Mouse (Mus musculus) heart, adult 8-10 months (tissue): ENCODE measurements around the gene Popdc2. TPM values are rescaled to one million over a fixed set of nuclear protein-coding genes. Genes with fewer than 3 reads are reported as not detected.
A peak's percentile ranks its signal among the peaks of the same experiment; 100 is the strongest.
"Not testable (repeated sequence)": the region's sequence is repeated elsewhere in the genome, so short reads cannot be mapped to it uniquely, and the experiment has no call there.

Experiments used
- DNase-seq: peaks from one replicate; pipeline ENCODE4 v3.0.0; 2022; ENCODE audit warnings: low spot score
- total RNA-seq, 4 experiments: library from RNA; stranded (reverse); gene quantifications; 2 replicates each; pipeline ENCODE4 v1.2.4; 2022

Popdc2 gene
- total RNA-seq, result 100 to 1,000 TPM; 451 to 631 (median 553) TPM

DNA sequence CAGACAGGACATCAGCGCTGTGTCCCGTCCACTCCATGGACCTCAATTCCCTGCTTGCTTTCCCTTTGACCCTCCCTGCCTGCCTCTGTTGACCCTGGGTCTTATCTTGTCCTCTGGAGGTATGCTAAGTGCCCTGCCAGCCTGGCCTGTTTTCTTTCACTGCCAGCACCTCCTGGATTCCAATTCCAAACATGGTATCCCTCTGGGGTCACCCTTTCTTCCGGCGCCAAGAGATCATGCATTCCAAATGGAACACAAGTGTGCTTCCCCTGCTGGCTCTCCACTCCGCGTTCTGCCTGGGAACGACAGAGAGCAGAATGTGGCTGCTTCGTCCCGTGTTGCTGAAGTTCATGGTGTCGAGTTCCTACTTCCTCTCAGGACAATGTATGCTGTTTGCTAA, at the start of gene Popdc2:
TSS of gene Popdc2 (plus strand) at position 277 of the 400 bp plus-strand sequence.
- peak; percentile 83 for DNase-seq

DNA sequence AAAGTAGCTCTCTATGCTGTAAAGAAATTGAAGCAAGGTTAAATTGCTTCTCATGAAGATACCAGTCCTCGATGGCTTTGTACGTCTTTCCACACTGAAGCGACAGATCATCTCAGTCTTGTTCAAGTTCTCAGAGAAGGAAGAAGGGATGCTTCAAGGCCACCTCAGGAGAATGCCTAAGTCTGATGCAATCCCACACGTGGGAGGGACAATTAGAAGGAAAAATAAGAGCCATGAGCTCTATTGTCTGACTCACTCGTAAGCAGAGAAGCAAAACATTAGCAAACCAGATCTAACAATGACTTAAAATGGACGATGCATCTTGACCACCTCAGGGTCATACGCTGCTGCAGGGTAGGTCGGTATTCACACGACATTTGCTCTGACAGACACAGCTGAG, 43.5 kb upstream of the Popdc2 start:
- no peak for DNase-seq

DNA sequence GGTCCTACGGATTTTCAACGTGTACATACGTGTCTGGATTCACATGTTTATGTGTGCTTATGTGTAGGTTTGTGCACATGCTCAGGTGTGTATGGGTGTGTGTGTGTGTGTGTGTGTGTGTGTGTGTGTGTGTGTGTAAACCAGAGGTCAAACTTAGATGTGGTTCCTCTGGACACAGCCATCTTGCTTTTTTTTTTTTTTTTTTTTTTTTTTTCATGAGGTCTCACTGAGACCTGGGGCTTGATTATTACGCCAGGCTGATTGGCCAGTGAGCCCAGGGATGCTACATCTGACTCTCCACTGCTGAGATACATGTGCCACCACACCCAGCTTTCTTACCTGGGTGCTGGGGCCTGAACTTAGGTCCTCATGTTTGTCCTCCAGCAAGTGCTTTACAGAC, 42.9 kb upstream of the Popdc2 start:
- DNase-seq, result no peak

DNA sequence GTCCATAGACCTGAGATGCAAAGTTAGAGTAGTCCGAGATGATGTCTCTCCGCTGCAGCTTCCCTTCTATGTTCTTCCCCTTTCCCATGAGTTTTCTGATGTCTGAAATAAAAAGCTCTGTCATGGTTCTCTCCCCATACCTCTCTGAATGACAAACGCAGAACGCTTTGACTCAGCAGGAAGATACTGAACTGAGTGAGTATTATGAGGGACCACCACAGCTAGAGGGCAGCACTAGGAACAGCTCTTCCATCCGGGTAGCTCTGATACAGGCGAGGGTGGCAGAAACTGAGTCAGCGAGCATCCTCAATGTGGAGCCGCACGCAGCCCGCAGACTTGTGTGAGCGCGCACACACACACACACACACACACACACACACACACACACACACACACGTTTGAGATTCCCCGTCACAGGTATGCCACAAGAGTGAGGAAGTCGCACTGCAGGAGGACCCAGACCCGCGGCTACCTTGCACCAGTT, 40.5 kb upstream of the Popdc2 start:
- DNase-seq, result no peak

DNA sequence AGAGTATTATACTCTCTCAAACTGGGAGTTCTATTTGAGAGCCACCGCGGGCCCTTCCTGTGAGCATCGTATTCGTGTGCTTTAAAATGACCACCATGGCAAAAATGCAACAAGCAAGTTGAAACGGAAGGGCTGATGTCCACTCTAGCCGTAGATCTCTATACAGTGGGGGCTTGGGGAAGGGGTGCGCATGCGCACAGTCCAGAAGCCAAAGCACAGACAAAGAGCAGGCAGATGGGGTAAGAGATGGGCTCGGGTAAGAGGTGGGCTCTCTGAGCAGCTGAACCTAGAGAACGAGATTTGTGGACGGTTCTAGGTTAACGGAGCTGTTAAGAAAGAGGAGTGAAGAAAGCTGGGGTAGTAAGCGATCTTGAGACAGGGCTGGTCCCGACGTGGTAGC, 37.7 kb upstream of the Popdc2 start:
- DNase-seq, result no peak

DNA sequence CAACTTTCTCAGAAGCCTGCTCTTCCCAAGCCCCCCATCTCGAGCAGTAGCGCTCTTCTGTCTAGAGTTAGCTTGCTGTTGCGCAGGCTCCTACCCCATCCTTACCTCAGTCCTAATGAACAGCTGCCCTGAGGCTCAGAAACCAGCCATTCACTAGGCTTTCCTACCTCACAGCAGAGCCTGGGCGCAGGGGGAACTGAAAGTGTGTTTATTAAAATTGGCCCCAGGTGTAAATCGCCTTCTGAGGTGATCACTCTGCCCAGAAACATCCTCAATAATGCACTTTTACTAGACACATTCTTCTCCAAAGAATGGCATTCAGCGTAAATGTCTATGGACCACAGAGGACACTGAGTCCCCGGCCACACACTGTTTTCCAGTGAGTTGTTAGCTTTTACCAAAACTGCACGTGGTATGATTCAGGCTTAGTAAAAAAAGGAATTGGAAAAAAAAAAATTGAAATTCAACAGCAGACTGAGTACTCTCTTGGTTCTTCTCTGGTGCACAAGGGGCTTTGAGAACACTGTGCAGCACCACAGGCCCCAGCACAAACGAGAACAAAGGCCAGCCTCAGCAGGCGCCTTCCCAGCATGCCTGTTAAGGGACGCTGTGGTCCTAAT, 35.1 kb upstream of the Popdc2 start:
- DNase-seq, result no peak

DNA sequence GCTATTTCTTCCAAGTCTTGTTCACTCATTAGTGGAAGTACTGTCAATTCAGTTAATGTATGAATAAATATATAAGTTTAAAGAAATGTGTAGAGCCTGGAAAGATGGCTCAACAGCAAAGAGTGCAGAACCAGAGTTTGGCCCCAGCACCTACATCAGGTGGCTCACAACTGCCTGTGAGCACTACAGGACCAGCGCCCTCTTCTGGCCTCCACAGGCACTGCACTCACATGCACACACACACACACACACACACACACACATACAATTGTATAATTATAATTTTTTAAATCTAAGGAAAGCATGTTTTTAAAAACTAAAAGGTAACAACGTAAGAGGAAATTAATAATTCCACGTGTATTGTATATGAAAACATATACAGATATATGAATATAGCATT, 32.7 kb upstream of the Popdc2 start:
- DNase-seq, result no peak

DNA sequence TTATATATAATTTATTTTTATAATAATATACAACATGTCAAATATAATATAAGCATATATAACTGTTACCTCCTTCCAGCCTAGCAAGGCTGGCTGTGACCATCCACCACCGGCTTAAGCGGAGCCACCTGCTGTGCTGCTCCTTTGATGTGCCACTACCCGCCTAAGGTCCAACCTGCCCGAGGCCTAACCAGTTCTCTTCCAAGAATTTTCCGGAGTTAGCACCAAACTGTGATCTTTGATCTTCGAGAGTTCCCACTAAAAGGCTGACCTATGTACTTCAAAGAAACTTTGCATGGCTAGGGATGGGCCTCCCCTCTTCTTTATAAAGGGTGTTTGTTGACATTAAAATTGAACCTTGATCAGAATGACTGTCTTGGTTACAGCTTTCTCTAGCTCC, 27.6 kb upstream of the Popdc2 start:
- DNase-seq, result no peak

DNA sequence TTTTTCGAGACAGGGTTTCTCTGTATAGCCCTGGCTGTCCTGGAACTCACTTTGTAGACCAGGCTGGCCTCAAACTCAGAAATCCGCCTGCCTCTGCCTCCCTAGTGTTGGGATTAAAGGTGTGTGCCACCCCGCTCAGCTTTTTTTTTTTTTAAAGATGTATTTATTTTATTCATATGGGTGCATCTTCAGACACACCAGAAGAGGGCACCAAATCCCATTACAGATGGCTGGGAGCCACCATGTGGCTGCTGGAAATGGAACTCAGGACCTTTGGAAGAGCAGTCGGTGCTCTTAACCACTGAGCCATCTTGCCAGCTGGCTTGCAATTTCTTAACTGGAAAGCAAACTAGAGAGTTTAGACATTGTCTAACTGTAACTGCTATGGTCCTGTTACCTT, 23.9 kb upstream of the Popdc2 start:
- DNase-seq, result not testable (repeated sequence)

DNA sequence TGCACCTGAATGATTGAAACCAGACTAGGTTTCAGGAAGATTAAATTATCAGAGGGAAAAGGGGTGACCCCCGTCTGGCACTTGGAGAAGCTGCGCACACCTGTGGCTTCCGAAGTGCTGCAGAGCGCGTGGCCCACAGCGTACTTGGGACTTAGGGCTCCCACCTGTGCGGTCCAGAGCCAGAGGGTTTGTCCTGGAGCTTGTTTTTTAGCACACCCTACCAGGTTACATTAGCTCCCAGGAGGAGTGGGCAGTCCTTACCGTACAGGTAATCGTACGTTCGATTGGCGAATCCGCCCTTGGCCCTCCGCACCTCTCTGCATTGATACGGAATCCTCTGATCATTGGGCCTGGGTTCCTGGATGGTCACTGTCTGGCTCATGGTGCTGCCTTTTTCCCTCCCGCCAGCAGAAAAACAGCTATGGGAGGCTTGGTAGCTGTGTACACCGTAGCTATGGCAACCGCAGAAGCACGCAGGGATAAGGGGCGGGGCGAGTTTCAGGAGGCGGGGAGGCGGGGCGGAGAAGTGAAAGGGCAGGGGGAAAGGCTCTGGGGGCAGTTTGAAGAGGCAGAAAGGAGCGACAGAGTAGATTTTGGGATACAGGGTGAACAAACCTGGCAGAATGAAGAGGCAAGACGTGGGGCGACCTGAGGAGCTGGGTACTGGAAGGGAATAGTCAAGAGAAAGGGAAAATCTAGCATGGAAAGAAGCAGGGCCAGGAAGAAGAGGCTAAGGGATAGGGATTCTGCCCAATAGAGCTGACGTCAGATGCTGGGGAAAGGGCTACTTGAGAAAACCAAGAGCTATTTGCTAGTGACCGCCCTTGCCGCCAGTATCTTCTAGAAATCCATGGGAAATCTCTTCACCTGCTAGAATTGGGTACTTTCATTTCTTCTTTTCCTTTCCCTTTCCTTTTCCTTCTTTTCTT, 20.3 kb upstream of the Popdc2 start, which contains the start of gene Maats1:
TSS of gene Maats1 (minus strand) at position 748 of the 929 bp plus-strand sequence.
- DNase-seq, result peak; percentile 76

DNA sequence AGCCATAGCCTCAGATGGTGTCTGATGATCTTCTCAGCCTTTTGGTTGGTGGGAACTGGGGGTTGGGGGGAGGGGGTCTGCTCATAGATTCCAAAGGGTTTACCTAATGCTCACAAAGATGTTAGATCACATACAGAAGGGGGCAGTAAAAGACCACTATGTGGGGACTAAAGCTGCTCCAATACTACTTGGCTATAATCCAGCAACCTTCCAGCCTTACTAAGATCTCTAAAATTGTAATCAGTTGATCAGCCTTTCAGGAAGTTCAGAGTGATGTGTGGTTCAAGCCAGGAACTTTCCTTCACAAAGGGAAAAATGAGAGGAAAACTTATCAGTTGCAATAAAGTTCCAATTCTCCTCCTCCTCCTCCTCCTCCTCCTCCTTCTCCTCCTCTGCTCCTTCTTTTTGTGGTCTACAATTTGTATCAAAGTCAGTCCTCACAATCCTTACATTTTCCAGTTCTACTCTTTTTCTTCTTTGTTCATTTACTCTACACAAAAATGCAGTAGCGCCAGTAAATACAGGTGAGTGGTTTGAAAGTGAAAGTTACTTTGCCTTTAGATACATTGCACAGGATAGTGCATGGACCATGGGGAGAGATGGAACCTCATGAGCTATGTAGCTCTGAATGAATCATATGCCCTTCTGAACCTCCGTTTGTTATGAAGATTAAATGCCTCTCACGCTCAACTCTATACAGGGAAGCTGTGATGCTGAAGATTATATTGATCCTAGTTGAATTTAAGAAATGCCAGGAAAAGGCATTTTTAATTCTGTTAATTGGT, 16.9 kb upstream of the Popdc2 start:
- peak; percentile 64 for DNase-seq

DNA sequence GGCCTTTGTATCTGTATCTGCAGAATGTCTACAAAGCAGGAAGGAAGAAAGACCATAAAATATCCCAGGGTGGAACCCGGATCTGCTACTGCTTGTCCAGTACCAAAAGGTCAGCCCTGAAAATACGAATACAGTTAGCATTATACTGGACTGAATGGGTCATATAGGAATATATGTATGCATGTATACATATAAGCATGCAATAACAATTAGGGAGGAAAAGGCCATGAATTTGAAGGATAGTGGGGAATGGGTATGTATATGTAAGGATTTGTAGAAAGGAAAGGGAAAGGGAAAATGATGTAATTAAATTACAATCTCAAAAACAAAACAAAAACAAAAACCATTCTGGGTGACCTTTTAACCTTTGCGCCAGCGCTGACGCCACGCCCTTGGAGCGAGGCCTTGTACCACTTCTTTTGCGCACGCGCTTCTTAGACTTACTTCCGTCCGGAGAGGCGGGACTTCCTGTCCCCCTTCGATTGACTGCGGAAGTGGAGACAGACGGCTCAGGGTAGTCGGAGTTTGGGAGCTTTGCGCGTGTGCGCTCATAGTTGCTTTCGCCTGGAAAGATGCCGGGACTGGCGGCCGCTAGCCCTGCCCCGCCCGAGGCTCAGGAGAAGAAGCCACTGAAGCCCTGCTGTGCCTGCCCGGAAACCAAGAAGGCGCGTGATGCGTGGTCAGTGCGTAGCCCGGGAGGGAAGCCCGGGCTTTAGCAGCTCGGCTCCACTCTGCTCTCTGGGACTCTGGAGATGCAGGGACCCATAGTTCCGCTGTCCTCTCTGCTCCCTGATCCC, 15.3 kb upstream of the Popdc2 start, which contains the start of the genes Cox17 and Gm21987:
TSS of gene Cox17 (plus strand) at position 463 of the 797 bp plus-strand sequence.
TSS of gene Gm21987 (plus strand) at position 512 of the 797 bp plus-strand sequence.
- DNase-seq, result peak; percentile 97

DNA sequence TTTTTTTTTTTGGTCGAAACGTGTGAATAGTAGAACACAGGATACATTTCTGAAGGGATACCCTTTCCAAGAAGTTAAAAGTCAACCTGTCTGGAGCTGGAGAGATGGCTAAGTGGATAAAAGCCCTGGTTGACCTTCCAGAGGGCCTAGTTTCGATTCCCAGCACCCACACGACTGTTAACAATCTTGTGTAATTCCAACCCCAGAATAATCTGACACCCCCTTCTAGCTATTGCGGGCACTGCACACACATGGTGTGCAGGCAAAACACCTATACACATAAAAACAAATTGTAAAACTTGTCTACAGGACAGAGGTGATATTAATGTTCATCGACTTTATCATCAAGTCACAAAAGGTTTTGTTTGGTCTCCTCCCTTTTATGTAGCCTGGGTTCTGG, 14.4 kb upstream of the Popdc2 start:
- DNase-seq, result no peak

DNA sequence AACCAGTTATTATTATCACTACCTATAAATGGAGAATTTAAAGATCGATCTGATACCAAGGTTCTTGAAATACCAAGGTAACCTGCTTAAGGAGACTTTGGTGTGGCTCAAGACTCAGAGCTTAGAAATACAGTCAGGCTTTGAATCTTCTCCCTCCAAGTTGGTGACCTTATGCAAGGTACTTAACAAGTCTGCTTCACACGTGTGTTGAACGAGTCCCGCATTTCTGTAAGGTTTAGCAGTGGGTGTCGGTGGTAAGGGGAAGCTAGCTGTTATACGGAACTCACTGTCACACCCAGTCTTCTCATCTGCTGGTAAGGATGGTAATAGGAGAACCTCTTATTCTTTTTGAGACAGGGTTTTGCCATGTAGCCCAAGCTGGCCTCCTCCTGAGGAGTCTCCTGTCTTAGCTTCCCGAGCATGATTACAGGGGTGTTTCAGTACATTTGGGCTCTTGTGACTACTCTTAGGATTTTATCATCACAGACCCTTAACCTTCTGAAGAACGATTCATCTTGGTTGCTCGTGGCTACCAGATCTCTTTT, 13.7 kb upstream of the Popdc2 start:
- no peak for DNase-seq

DNA sequence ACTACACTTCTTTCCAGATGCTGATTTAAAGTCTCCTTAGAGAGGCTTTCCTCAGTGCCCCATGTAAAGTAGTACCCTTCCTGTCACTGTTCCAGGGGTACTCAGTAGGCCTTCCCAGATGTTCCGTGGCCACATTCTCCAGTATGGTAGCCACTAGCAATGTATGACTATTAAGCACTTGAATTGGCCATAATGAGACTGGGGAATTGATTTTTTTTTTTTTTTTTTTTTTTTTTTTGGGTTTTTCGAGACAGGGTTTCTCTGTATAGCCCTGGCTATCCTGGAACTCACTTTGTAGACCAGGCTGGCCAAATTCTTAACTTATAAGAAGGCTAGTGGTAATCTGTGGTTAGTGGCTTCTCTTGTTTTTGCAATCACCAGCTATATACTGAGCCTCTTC, 12.1 kb upstream of the Popdc2 start:
- no peak for DNase-seq

DNA sequence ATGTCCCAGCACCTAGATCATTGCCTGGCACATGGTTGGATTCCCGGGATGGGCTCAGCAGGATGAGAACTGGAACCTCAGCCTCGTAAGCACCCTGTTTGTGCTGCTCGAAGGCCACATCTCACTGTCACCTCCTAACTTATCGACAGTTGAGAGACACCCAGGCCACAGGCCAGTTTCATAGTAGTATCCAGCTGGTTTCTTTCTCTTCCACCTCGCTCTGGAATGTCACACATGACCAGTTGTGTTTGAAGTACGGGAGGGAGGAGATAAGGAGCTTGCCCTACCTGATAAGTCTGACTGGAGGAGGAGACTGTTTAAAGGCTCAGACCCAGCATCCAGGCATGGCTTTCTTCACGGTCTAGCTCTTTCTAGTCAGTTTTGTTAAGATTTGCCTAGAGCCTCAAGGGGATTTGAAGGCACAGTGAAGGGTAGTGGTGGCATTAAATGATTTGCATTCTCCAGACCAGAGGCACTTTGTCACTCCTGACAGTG, 11.6 kb upstream of the Popdc2 start:
- DNase-seq, result peak; percentile 77

DNA sequence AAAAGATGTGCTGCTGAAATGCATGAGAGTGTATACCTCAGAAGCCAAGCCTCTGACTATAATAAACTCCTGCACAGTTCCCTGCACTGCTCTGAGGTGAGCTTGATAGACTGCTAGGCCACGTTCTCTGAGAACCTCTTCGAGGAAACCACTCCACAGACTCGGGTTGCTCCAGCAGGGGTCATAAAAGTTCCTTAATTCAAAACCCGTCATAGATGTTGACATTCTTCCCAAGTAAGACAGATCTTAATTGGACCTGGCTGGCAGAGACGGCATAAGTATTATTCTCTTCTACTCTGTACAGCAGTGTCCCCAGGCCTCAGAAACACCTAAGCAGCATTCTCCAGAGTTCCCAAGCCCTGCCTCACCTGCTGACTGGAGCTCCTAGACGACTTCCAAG, 11.1 kb upstream of the Popdc2 start:
- DNase-seq, result no peak

DNA sequence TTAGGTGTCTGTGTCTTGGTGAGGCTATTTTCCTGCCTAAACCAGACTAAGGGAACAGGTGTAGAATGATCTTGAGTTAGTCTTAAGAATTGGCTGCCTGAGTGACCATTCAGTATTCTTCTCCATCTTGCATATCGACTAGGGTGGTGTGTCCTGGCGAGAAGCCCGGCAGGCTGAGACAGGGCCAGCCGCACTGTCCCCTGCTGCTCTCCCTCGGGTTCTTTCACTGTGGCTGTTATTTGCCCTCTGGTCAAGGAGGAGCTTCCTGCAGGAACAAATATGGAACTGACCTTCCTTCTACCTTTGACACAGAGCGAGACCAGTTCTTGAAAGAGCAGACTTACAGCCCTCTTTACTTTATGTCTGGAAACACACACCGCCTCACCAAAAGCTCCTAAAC, 10.0 kb upstream of the Popdc2 start:
- no peak for DNase-seq

DNA sequence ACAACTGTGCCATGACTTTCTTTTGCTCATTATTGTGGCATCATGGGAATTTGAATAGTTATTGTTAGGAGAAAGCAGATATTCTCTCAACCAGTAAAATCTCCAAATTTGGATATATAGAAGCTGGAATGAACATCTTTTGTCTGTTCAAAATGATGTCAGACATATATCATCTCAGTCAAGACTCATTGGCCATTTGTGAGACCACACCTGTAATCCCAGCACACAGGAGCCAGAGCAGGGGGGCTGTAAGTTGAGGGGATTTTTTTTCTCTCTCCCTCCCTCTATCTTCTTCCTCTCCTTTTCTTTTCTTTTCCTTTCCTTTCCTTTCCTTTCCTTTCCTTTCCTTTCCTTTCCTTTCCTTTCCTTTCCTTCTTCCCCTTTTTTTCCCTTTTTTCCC, 9.2 kb upstream of the Popdc2 start:
- no peak for DNase-seq

DNA sequence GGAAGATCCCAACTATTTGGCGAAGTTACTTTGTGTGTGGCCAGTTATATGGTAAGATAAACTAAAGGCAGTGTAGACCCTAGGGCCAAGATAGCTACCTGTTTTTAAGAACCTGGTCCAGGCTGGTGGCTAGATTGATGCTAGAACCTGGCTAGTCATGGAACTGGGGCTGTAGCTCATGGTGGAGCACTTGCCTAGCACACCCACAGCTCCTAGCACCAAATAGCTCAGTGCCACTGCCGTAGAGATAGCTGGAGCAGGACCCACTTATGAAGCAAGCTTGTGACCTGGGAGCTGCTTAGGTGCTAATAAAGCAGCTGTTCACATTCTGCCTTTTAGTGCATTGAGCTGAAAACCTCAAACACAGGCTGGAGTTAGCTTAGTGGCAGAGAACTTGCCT, 8.4 kb upstream of the Popdc2 start:
- DNase-seq, result no peak
